Mouse (Mus musculus): Measurements from ENCODE around the gene 2510009E07Rik. TPM values are rescaled to one million over a fixed set of nuclear protein-coding genes. Genes with fewer than 3 reads are reported as not detected.

2510009E07Rik gene
- polyA plus RNA-seq, 1 experiment from 2014 or later, result 60.1 TPM

DNA sequence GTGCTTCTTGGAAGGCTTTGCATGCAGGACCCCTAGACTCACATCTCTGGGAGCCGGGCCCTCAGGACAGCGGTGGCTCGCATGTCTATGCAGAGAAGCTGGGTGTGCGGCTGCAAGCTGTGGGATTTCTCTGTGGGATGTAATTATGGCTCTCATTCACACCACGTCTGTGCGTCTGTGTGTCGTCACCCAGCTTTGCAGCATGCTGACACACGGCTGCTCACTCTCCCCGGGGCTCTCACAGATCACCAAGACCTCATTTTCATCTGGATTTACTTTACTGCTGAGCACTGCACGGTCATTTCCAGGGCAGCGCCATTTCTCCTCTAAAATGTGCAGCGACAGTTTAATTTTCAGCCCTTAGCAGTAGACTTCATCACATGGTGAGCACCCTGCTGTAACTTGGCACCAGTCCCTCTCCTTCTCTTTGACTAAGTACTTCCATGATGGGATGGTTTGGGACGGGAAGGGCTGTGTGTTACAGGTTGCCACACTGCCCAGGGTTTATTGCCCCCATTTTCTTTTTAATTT, 66.3 kb downstream of the 2510009E07Rik start:
- Histone ChIP-seq H3K4me3 (no peak overlapping the region), H3K4me2 (peak overlapping the region; percentile 12; the same call in 1 of the 2 replicates), H3K36me3 (replicated peaks) (no peaks in the 10 kb centered on the region), H3K4me1 (peaks cover 9% of the 10 kb centered on the region), H3K27ac (peak overlapping the region; percentile 18; the same call in 1 of the 2 replicates), H3K9ac (no peak overlapping the region), H3K9me3 (no peaks in the 10 kb centered on the region), H3K27me3 (replicated peaks) (no peaks in the 10 kb centered on the region)
- WGBS, result 51% methylated on average over 13 of the region's 13 CpGs
- ATAC-seq (replicated peaks), result peak; percentile 56

DNA sequence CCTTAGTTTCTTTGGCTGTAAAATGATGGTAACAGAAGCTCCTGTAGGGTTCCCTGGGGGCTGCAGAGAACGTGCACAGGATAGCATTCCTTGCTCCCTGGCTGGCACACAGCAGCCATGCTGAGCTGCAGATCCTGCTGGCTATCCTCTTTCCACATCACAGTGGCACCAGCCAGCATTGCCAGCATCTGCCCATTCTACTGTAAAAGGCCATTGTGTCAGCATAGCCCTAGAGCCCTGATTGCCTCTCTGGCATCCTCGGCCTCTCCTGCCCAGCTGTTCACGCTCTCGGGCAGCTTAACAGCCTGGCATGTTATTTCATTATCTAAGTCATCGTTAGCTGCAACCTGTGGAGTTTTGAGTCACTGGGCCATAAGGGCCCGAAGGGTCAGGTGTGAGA, 67.2 kb downstream of the 2510009E07Rik start:
- peaks cover 9% of the 10 kb centered on the region for H3K4me1 ChIP-seq
- H3K9me3 ChIP-seq, result no peaks in the 10 kb centered on the region
- no peak overlapping the region for H3K4me3 ChIP-seq
- 0 out of 2 replicates have a peak, but pooled peaks have one; percentile 24 for ATAC-seq (replicated peaks)
- no peaks in the 10 kb centered on the region for H3K36me3 ChIP-seq (replicated peaks)
- no peaks in the 10 kb centered on the region for H3K27me3 ChIP-seq (replicated peaks)
- 60% methylated on average over 6 of the region's 6 CpGs for WGBS
- no peak overlapping the region for H3K27ac ChIP-seq
- H3K4me2 ChIP-seq, result no peak overlapping the region
- no peak overlapping the region for H3K9ac ChIP-seq

DNA sequence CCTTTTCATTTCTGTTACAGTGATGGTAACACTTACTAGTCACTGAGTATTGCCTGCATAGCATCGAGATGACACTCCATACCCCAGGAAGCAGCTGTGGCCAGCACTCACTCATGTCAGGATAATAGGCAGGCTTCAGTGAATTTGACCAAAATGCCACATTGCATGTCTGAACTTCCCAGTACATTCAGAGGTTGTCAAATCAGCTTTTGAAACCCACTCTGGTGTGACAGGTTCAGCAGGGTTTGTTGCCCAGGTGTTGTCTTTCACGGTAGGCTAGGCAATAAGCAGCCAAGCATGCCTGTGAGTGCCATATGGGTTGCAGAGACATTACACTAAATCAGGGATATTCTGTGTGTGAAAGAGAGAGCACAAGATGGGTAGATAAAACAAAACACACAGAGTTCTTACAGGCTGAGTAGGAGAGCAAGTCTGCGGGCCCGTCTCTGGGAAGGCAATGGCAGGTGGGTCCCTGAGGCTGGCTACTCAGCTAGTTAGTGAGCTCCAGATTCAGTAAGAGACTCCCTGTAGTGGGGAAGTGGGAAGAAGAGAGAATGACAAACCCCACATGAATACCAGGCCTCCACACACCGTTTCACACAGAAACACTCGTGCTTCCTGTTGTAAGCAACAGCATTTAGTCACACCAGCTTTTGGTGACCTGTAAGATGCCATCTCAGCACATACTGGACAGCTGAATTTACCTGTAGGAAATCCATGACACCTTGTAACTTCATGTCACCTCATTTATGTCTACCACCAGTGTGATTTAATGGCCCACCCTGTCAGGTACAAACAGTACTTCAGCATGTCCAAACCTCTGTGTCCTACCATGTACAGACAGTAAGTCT, 68.5 kb downstream of the 2510009E07Rik start:
- Histone ChIP-seq H3K9ac (no peak overlapping the region), H3K27me3 (replicated peaks) (no peaks in the 10 kb centered on the region), H3K36me3 (replicated peaks) (no peaks in the 10 kb centered on the region), H3K9me3 (no peaks in the 10 kb centered on the region), H3K4me3 (no peak overlapping the region), H3K27ac (0 out of 2 replicates have a peak overlapping the region, but pooled peaks have one; percentile 25), H3K4me1 (peaks cover 9% of the 10 kb centered on the region), H3K4me2 (no peak overlapping the region)
- 58% methylated on average over 6 of the region's 6 CpGs for WGBS
- ATAC-seq (replicated peaks), result no peak

DNA sequence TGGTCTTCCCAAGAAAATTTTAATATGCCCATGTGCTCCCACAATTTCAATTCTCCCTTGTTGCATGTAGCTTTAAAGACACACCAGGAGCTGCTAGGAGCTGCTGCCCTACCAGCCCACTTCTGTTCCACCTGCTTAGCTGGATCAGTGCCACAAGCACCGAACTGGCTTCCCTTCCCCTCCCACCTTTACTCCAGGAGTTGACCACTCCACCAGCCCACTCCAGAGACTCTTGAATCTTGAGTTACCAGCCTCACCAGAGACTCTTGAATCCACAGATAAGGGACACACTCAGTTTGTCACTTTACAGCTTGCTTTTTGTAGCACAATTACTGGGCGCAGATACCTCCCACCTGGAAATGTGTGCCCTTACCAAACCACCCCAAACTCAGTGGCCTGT, 73.8 kb downstream of the 2510009E07Rik start:
- no peaks in the 10 kb centered on the region for H3K9me3 ChIP-seq
- H3K27ac ChIP-seq, result no peak overlapping the region
- WGBS, result 93% methylated on average over 2 of the region's 2 CpGs
- H3K9ac ChIP-seq, result no peak overlapping the region
- H3K27me3 ChIP-seq (replicated peaks), result no peaks in the 10 kb centered on the region
- H3K4me1 ChIP-seq, result peaks cover 7% of the 10 kb centered on the region; the same call in 1 of the 2 replicates
- ATAC-seq (replicated peaks), result no peak
- no peak overlapping the region for H3K4me3 ChIP-seq
- no peaks in the 10 kb centered on the region for H3K36me3 ChIP-seq (replicated peaks)
- H3K4me2 ChIP-seq, result no peak overlapping the region

DNA sequence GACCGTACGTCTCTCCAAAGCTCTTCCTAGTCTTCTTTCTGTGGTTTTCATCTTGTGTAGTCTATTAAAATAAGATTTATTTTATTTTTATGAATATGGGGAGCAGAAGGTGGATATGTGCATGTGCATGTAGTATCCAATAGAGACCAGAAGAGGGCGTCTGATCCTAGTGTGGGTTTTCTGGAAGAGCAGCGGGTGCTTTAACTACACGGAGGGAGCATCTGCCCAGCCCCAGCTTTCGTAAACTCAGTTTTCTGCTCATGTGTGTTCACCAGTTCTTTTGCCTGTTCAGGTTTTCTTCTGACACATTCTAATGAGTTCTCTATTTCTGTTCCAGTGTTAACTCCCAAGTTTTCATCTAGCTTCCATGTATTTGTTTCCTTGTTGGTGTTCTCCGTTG, 78.7 kb downstream of the 2510009E07Rik start:
- Histone ChIP-seq H3K27ac (no peak overlapping the region), H3K4me3 (no peak overlapping the region), H3K9ac (no peak overlapping the region), H3K36me3 (replicated peaks) (no peaks in the 10 kb centered on the region), H3K4me2 (no peak overlapping the region), H3K4me1 (peaks cover 7% of the 10 kb centered on the region; the same call in 1 of the 2 replicates), H3K9me3 (no peaks in the 10 kb centered on the region), H3K27me3 (replicated peaks) (no peaks in the 10 kb centered on the region)
- WGBS, result 48% methylated on average over 7 of the region's 7 CpGs
- no peak for ATAC-seq (replicated peaks)

DNA sequence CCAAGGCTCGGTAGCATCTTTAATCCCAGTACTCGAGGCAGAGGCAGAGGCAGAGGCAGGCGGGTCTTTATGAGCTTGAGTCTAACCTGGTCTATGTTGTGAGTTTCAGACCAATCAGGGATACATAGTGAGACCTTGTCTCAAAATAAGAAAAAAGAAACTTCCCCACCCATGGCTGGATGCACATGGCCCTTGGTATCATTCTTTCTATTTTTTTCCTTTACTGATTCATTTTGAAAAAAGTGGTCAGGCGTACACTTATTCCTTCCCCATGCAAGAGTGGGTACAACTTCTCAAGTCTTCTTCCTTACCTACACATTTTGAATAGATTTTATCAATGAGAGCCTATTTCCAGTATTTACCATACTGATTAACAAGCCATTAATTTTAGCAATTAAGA, 84.0 kb downstream of the 2510009E07Rik start:
- WGBS, result 92% methylated on average over 4 of the region's 4 CpGs
- no peak overlapping the region for H3K27ac ChIP-seq
- H3K4me3 ChIP-seq, result no peak overlapping the region
- H3K9ac ChIP-seq, result no peak overlapping the region
- H3K27me3 ChIP-seq (replicated peaks), result no peaks in the 10 kb centered on the region
- no peak for ATAC-seq (replicated peaks)
- no peaks in the 10 kb centered on the region for H3K9me3 ChIP-seq
- H3K36me3 ChIP-seq (replicated peaks), result no peaks in the 10 kb centered on the region
- peaks cover 5% of the 10 kb centered on the region; the same call in 1 of the 2 replicates for H3K4me1 ChIP-seq
- no peak overlapping the region for H3K4me2 ChIP-seq

DNA sequence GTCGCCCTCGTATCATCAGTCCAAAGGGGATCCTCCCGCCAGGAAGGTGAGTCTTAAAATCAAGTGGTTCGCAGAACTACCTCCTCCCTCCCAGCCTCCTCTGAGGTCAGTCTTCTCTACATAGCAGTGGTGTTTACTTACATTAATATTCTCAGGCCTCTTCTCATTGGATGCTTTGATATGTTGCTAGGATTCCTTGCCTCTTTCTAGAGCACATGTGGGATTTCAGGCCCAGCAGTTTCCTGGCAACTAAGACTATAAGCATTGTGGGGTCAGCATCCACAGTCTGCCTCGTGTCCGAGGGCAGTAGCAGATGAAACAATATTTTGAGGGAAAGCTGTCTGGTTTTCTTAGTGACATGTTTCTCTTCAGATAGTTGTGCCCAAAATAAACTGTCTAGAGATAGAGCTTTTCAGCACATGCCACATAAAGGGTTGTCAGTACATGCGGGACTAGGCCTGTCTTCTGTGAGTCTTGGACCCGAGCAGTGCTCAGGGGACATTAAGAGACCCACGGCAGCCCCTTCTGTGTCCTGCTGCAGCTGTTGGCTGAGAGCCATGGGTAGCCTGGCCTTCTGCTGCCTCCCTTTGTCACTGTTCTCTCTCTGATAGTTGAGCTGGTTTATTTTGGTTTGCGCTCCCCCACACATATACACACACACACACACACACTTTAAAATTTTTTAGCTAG, 86.1 kb downstream of the 2510009E07Rik start:
- WGBS, result 55% methylated on average over 10 of the region's 10 CpGs
- Histone ChIP-seq H3K9ac (no peak overlapping the region), H3K4me2 (no peak overlapping the region), H3K27ac (no peak overlapping the region; the same call in 1 of the 2 replicates), H3K9me3 (no peaks in the 10 kb centered on the region), H3K4me3 (no peak overlapping the region), H3K4me1 (peaks cover 5% of the 10 kb centered on the region; the same call in 1 of the 2 replicates), H3K36me3 (replicated peaks) (no peaks in the 10 kb centered on the region), H3K27me3 (replicated peaks) (no peaks in the 10 kb centered on the region)
- ATAC-seq (replicated peaks), result peak; percentile 62

DNA sequence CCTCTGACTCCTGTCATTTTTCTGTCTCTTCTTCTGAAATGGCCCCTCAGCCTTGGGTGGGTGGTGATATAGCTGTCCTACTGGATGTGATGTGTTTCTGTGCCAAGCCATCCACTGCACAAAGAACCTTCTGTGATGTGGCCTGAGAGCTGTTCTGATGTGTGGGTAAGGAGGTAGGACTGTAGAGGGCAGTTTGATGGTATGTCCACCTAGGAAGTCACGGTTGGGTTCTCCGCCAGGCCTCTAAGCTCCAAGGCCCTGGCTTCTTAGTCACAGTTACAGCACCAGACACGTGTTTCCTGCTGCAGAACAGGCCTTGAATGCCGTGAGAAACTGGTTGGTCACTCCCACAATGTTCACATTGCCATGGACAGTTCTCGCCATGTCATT, 86.8 kb downstream of the 2510009E07Rik start:
- Histone ChIP-seq H3K9me3 (no peaks in the 10 kb centered on the region), H3K27ac (no peak overlapping the region), H3K36me3 (replicated peaks) (no peaks in the 10 kb centered on the region), H3K4me2 (no peak overlapping the region), H3K27me3 (replicated peaks) (no peaks in the 10 kb centered on the region), H3K4me1 (peaks cover 5% of the 10 kb centered on the region; the same call in 1 of the 2 replicates), H3K4me3 (no peak overlapping the region), H3K9ac (no peak overlapping the region)
- WGBS, result 86% methylated on average over 5 of the region's 5 CpGs
- ATAC-seq (replicated peaks), result no peak

DNA sequence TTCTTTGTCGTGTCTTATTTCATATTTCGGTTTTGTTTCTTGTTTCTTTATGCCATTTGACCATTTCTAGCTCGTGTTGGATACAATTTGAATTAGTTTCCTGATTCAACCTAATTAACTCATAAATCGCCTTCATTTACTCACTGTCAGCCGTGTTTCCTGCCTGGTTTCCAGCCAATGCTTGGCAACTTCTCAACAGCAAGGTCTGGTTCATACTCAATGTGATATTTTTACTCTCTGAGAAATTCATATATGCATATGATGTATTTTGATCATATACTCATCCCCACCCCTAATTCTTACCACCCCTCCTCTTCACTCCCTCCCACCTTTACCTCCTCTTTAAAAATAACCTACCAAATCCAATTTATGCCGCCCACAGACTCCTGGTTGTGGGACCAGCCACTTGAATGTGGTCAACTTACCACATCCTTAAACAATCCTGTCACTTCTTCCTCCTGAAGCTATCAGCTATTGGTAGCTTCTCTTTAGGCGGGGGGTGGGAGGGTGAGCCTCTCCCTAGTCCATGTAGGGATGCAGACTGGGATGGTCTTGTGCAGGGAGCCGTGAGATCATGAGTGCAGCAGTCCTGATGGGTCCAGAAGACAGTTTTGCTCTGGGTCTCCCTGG, 87.3 kb downstream of the 2510009E07Rik start:
- 87% methylated on average over 8 of the region's 8 CpGs for WGBS
- no peaks in the 10 kb centered on the region for H3K27me3 ChIP-seq (replicated peaks)
- H3K4me3 ChIP-seq, result no peak overlapping the region
- no peaks in the 10 kb centered on the region for H3K36me3 ChIP-seq (replicated peaks)
- H3K4me2 ChIP-seq, result no peak overlapping the region
- H3K9ac ChIP-seq, result no peak overlapping the region
- no peak overlapping the region for H3K27ac ChIP-seq
- H3K4me1 ChIP-seq, result peaks cover 5% of the 10 kb centered on the region; the same call in 1 of the 2 replicates
- no peaks in the 10 kb centered on the region for H3K9me3 ChIP-seq
- ATAC-seq (replicated peaks), result no peak

DNA sequence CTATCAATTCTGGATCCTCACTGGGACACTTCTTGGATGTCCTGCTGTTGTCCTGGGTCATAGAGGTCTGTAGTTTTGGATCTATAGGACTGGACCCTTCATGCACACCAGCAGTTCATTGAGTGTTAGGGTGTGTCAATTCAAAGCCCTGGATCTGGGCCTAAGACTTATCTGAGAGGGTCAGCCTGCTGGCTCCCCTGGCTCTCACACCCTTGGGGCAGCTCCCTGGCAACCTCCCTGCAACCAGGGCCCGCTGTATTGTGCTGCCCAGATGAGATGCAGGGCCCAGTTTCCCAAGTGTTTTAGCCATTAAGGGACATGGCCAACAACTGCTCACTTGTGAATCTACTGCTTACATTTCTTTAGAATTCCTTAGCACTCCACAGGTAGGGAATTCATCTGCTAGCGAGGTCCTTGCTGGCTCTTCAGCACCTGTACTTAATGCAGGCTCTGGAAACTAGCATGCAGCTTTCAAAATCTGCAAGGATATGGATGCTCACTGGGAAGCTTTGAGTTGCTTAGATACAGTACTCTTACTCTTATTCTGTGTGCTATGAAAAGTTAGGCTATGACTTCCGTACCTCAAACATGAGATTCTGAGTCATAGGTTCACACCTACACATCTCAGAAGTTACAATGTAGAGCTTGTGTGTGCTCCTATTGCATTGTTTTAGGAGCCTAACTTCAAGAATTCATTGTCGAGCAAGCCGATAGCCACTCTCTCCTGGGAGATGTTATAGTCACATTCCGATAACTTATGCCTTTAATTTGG, 88.0 kb downstream of the 2510009E07Rik start:
- Histone ChIP-seq H3K4me3 (no peak overlapping the region), H3K27ac (no peak overlapping the region), H3K36me3 (replicated peaks) (no peaks in the 10 kb centered on the region), H3K4me1 (peaks cover 5% of the 10 kb centered on the region; the same call in 1 of the 2 replicates), H3K27me3 (replicated peaks) (no peaks in the 10 kb centered on the region), H3K4me2 (no peak overlapping the region), H3K9ac (no peak overlapping the region), H3K9me3 (no peaks in the 10 kb centered on the region)
- no peak for ATAC-seq (replicated peaks)
- 87% methylated on average over 6 of the region's 6 CpGs for WGBS

DNA sequence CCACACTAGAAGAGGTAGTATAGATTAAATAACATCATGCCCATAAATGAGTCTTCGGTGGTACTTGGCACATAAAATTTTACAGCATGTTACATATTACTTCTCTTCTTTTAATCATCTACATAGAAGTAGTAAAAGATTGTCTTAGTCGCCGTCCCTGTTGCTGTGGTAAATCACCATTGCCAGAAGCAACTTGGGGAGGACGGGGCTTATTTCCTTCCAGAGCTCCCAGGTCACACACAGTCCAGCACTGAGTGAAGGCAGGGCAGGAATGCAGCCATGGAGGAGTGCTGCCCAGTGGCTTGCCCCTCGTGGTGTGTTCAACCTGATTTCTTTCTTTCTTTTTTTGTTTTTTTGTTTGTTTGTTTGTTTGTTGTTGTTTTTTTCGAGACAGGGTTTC, 90.1 kb downstream of the 2510009E07Rik start:
- peaks cover 5% of the 10 kb centered on the region; the same call in 1 of the 2 replicates for H3K4me1 ChIP-seq
- H3K27me3 ChIP-seq (replicated peaks), result no peaks in the 10 kb centered on the region
- WGBS, result 92% methylated on average over 6 of the region's 6 CpGs
- H3K27ac ChIP-seq, result no peak overlapping the region
- no peak overlapping the region for H3K4me2 ChIP-seq
- no peaks in the 10 kb centered on the region for H3K36me3 ChIP-seq (replicated peaks)
- H3K9me3 ChIP-seq, result no peaks in the 10 kb centered on the region
- H3K9ac ChIP-seq, result no peak overlapping the region
- no peak overlapping the region for H3K4me3 ChIP-seq
- no peak for ATAC-seq (replicated peaks)

Data from midbrain, embryonic 15.5 days (tissue).